8 mouse cellular contexts compared by ENCODE assay signal in genomic region chr4:133887672-133888453, GRCm38 (mm10). TPM values are rescaled to one million over a fixed set of nuclear protein-coding genes. Genes with fewer than 3 reads are reported as not detected.
DNase-seq lines count a peak whose midpoint lies in the region; ATAC-seq lines count a peak whose summit lies in the region.

Gene Rps6ka1, minus strand, starts transcription at chr4:133887797.

- peak; percentile 90 for ATAC-seq in hindbrain, embryonic 13.5 days (ENCODE audit: low FRiP score)

- WGBS in hindbrain, embryonic 13.5 days, result under 1% methylated on average over 54 of the region's 61 CpGs

- peak within 1 kb of the TSS; percentile 85 for H3K27ac ChIP-seq in hindbrain, embryonic 13.5 days

- H3K9ac ChIP-seq in hindbrain, embryonic 13.5 days, result peak within 1 kb of the TSS; percentile 90

- H3K27me3 ChIP-seq in hindbrain, embryonic 13.5 days, result 0 out of 2 replicates have a peak, but pooled peaks cover 8% of the 10 kb centered on the region

- peak within 1 kb of the TSS; percentile 79 for H3K4me3 ChIP-seq in hindbrain, embryonic 13.5 days

- peaks cover 25% of the 10 kb centered on the region for H3K4me1 ChIP-seq in hindbrain, embryonic 13.5 days (replicated peaks)

- H3K36me3 ChIP-seq in hindbrain, embryonic 13.5 days, result no peaks in the 10 kb centered on the region

- H3K9me3 ChIP-seq in hindbrain, embryonic 13.5 days, result no peaks in the 10 kb centered on the region

- H3K4me2 ChIP-seq in hindbrain, embryonic 13.5 days, result peak within 1 kb of the TSS; percentile 93

- DNase-seq in T-cell, adult 2 months (ENCODE audit: low spot score), result peak; percentile 51
- DNase-seq in cerebellum, postnatal 36 days, result peak; percentile 78 to 81
- peak; percentile 50 to 55 for DNase-seq in frontal cortex, postnatal 36 days (ENCODE audit: low spot score in 2 of 2)
- DNase-seq in layer of hippocampus, postnatal 25 days (ENCODE audit: extremely low spot score in 1 of 2, low spot score in 1 of 2), result peak; percentile 57 to 59
- peak; percentile 84 for DNase-seq in lung, postnatal 10 days
- DNase-seq in ovary, postnatal 36 days (ENCODE audit: low spot score), result peak; percentile 77
- peak; percentile 74 for DNase-seq in urinary bladder, postnatal 14 days (ENCODE audit: low spot score)

RNA-seq across cellular contexts. Expression of gene Rps6ka1, which starts in this region (rescaled TPM):
- polyA plus RNA-seq in hindbrain, embryonic 13.5 days (2015; fragmentation: Nextera tagmentation; extraction: Ambion mirVana), result 20.9 and 23.6 TPM in 2 replicates
- 10 to 100 TPM; 11.4 to 12.7 TPM for total RNA-seq in layer of hippocampus, postnatal 25 days (2021)

Comparison
In these comparisons a context has a peak if more than half of its experiments do, and no peak if none do; other contexts are left out.
1. Peak in every context shown above with its lines: DNase-seq, ATAC-seq, H3K4me3 ChIP-seq and H3K27ac ChIP-seq.